Mouse (Mus musculus): ENCODE measurements around the gene Mex3a. TPM values are rescaled to one million over a fixed set of nuclear protein-coding genes. Genes with fewer than 3 reads are reported as not detected.

The Mex3a gene
- polyA plus RNA-seq, 1 experiment from 2014 or later = 51.9 TPM

GRCm38 (mm10) chr3:88552676-88553524, 20.7 kb downstream of the Mex3a start, which contains the start of gene Lamtor2:
Lamtor2 (minus strand) TSS chr3:88553074.
- Histone ChIP-seq H3K36me3 (ENCODE audit: control insufficient read depth, insufficient read depth, low read length) (peaks cover 6% of the 10 kb centered on the region; the same call in 1 of the 2 replicates), H3K4me3 (ENCODE audit: low read depth, low read length) (peak within 1 kb of the TSS; percentile 64), H3K9me3 (ENCODE audit: control insufficient read depth, low read length) (no peaks in the 10 kb centered on the region), H3K27ac (ENCODE audit: low read depth, low read length) (peak within 1 kb of the TSS; percentile 89), H3K27me3 (ENCODE audit: control insufficient read depth, insufficient read depth, low read length) (no peaks in the 10 kb centered on the region), H3K4me2 (replicated peaks; ENCODE audit: low read depth, low read length) (peak within 1 kb of the TSS; percentile 69), H3K4me1 (replicated peaks; ENCODE audit: control insufficient read depth, insufficient read depth, low read length) (peaks cover 2% of the 10 kb centered on the region; the same call in 1 of the 2 replicates), H3K9ac (ENCODE audit: low read depth, low read length) (peak within 1 kb of the TSS; percentile 72)
- ATAC-seq (ENCODE audit: low FRiP score) (peak; percentile 91), DNase-seq (ENCODE audit: low spot score) (peak; percentile 99)
- under 1% methylated on average over 48 of the region's 48 CpGs for WGBS

GRCm38 (mm10) chr3:88553525-88553879, 21.3 kb downstream of the Mex3a start, which contains the start of gene Ubqln4:
Ubqln4 (plus strand) TSS chr3:88553758.
- under 1% methylated on average over 23 of the region's 37 CpGs for WGBS
- H3K4me1 ChIP-seq (replicated peaks; ENCODE audit: control insufficient read depth, insufficient read depth, low read length) = peaks cover 2% of the 10 kb centered on the region; the same call in 1 of the 2 replicates

GRCm38 (mm10) chr3:88553880-88554586, 21.8 kb downstream of the Mex3a start:
- peak overlapping the region; percentile 72 for H3K9ac ChIP-seq (ENCODE audit: low read depth, low read length)
- peak overlapping the region; percentile 89 for H3K27ac ChIP-seq (ENCODE audit: low read depth, low read length)
- H3K9me3 ChIP-seq (ENCODE audit: control insufficient read depth, low read length) = no peaks in the 10 kb centered on the region
- H3K27me3 ChIP-seq (ENCODE audit: control insufficient read depth, insufficient read depth, low read length) = no peaks in the 10 kb centered on the region
- DNase-seq (ENCODE audit: low spot score) = peak; percentile 75
- ATAC-seq (ENCODE audit: low FRiP score) = peak; percentile 66
- H3K4me1 ChIP-seq (replicated peaks; ENCODE audit: control insufficient read depth, insufficient read depth, low read length) = peaks cover 2% of the 10 kb centered on the region; the same call in 1 of the 2 replicates
- peak overlapping the region; percentile 64 for H3K4me3 ChIP-seq (ENCODE audit: low read depth, low read length)
- H3K36me3 ChIP-seq (ENCODE audit: control insufficient read depth, insufficient read depth, low read length) = peaks cover 9% of the 10 kb centered on the region; the same call in 1 of the 2 replicates
- under 1% methylated on average over 34 of the region's 41 CpGs for WGBS
- H3K4me2 ChIP-seq (replicated peaks; ENCODE audit: low read depth, low read length) = peak overlapping the region; percentile 56

More at GRCm38 (mm10) chr3:88553525-88553879, 21.3 kb downstream of the Mex3a start, which contains the start of gene Ubqln4:
- DNase-seq (ENCODE audit: low spot score) (peak; percentile 97), ATAC-seq (ENCODE audit: low FRiP score) (peak; percentile 92)
- peak within 1 kb of the TSS; percentile 64 for H3K4me3 ChIP-seq (ENCODE audit: low read depth, low read length)
- no peaks in the 10 kb centered on the region for H3K27me3 ChIP-seq (ENCODE audit: control insufficient read depth, insufficient read depth, low read length)
- peak within 1 kb of the TSS; percentile 72 for H3K9ac ChIP-seq (ENCODE audit: low read depth, low read length)
- peak within 1 kb of the TSS; percentile 69 for H3K4me2 ChIP-seq (replicated peaks; ENCODE audit: low read depth, low read length)
- H3K36me3 ChIP-seq (ENCODE audit: control insufficient read depth, insufficient read depth, low read length) = peaks cover 9% of the 10 kb centered on the region; the same call in 1 of the 2 replicates
- peak within 1 kb of the TSS; percentile 89 for H3K27ac ChIP-seq (ENCODE audit: low read depth, low read length)
- H3K9me3 ChIP-seq (ENCODE audit: control insufficient read depth, low read length) = no peaks in the 10 kb centered on the region

- Histone ChIP-seq H3K4me2 (replicated peaks; ENCODE audit: low read depth, low read length) (0 out of 2 replicates have a peak overlapping the region, but pooled peaks have one; percentile 56), H3K36me3 (ENCODE audit: control insufficient read depth, insufficient read depth, low read length) (peaks cover 12% of the 10 kb centered on the region; the same call in 1 of the 2 replicates), H3K9ac (ENCODE audit: low read depth, low read length) (no peak overlapping the region), H3K27ac (ENCODE audit: low read depth, low read length) (no peak overlapping the region), H3K4me3 (ENCODE audit: low read depth, low read length) (peak overlapping the region; percentile 64; the same call in 1 of the 2 replicates), H3K27me3 (ENCODE audit: control insufficient read depth, insufficient read depth, low read length) (no peaks in the 10 kb centered on the region), H3K4me1 (replicated peaks; ENCODE audit: control insufficient read depth, insufficient read depth, low read length) (peaks cover 2% of the 10 kb centered on the region; the same call in 1 of the 2 replicates), H3K9me3 (ENCODE audit: control insufficient read depth, low read length) (no peaks in the 10 kb centered on the region)
- 79% methylated on average over 5 of the region's 5 CpGs for WGBS
- DNase-seq (ENCODE audit: low spot score) = no peak
- no peak for ATAC-seq (ENCODE audit: low FRiP score)
These were observed 22.9 kb downstream of the Mex3a start for GRCm38 (mm10) chr3:88555069-88555605.

- ATAC-seq (ENCODE audit: low FRiP score) = no peak
- no peaks in the 10 kb centered on the region for H3K9me3 ChIP-seq (ENCODE audit: control insufficient read depth, low read length)
- H3K36me3 ChIP-seq (ENCODE audit: control insufficient read depth, insufficient read depth, low read length) = peaks cover 12% of the 10 kb centered on the region; the same call in 1 of the 2 replicates
- WGBS = 96% methylated on average over 6 of the region's 6 CpGs
- H3K27ac ChIP-seq (ENCODE audit: low read depth, low read length) = no peak overlapping the region
- H3K4me1 ChIP-seq (replicated peaks; ENCODE audit: control insufficient read depth, insufficient read depth, low read length) = peaks cover 2% of the 10 kb centered on the region; the same call in 1 of the 2 replicates
- no peak for DNase-seq (ENCODE audit: low spot score)
- no peak overlapping the region for H3K4me3 ChIP-seq (ENCODE audit: low read depth, low read length)
- no peak overlapping the region for H3K4me2 ChIP-seq (replicated peaks; ENCODE audit: low read depth, low read length)
- no peaks in the 10 kb centered on the region for H3K27me3 ChIP-seq (ENCODE audit: control insufficient read depth, insufficient read depth, low read length)
- H3K9ac ChIP-seq (ENCODE audit: low read depth, low read length) = no peak overlapping the region
These were observed 23.5 kb downstream of the Mex3a start for GRCm38 (mm10) chr3:88555731-88556130.

- H3K27me3 ChIP-seq (ENCODE audit: control insufficient read depth, insufficient read depth, low read length) = no peaks in the 10 kb centered on the region
- peaks cover 12% of the 10 kb centered on the region; the same call in 1 of the 2 replicates for H3K36me3 ChIP-seq (ENCODE audit: control insufficient read depth, insufficient read depth, low read length)
- H3K4me3 ChIP-seq (ENCODE audit: low read depth, low read length) = no peak overlapping the region
- DNase-seq (ENCODE audit: low spot score) (no peak), ATAC-seq (ENCODE audit: low FRiP score) (no peak)
- H3K27ac ChIP-seq (ENCODE audit: low read depth, low read length) = no peak overlapping the region
- 94% methylated on average over 8 of the region's 8 CpGs for WGBS
- H3K9me3 ChIP-seq (ENCODE audit: control insufficient read depth, low read length) = no peaks in the 10 kb centered on the region
- H3K4me2 ChIP-seq (replicated peaks; ENCODE audit: low read depth, low read length) = no peak overlapping the region
- peaks cover 2% of the 10 kb centered on the region; the same call in 1 of the 2 replicates for H3K4me1 ChIP-seq (replicated peaks; ENCODE audit: control insufficient read depth, insufficient read depth, low read length)
- H3K9ac ChIP-seq (ENCODE audit: low read depth, low read length) = no peak overlapping the region
These were observed 24.4 kb downstream of the Mex3a start for GRCm38 (mm10) chr3:88556616-88557015.

- Histone ChIP-seq H3K4me1 (replicated peaks; ENCODE audit: control insufficient read depth, insufficient read depth, low read length) (peaks cover 2% of the 10 kb centered on the region; the same call in 1 of the 2 replicates), H3K4me3 (ENCODE audit: low read depth, low read length) (no peak overlapping the region), H3K27ac (ENCODE audit: low read depth, low read length) (no peak overlapping the region), H3K27me3 (ENCODE audit: control insufficient read depth, insufficient read depth, low read length) (no peaks in the 10 kb centered on the region), H3K36me3 (ENCODE audit: control insufficient read depth, insufficient read depth, low read length) (peaks cover 18% of the 10 kb centered on the region; the same call in 1 of the 2 replicates), H3K9me3 (ENCODE audit: control insufficient read depth, low read length) (no peaks in the 10 kb centered on the region), H3K4me2 (replicated peaks; ENCODE audit: low read depth, low read length) (no peak overlapping the region), H3K9ac (ENCODE audit: low read depth, low read length) (no peak overlapping the region)
- ATAC-seq (ENCODE audit: low FRiP score) (no peak), DNase-seq (ENCODE audit: low spot score) (no peak)
- 95% methylated on average over 9 of the region's 9 CpGs for WGBS
These were observed 27.4 kb downstream of the Mex3a start for GRCm38 (mm10) chr3:88559596-88559995.

- ATAC-seq (ENCODE audit: low FRiP score) = peak; percentile 71
- Histone ChIP-seq H3K27me3 (ENCODE audit: control insufficient read depth, insufficient read depth, low read length) (no peaks in the 10 kb centered on the region), H3K4me1 (replicated peaks; ENCODE audit: control insufficient read depth, insufficient read depth, low read length) (no peaks in the 10 kb centered on the region), H3K36me3 (ENCODE audit: control insufficient read depth, insufficient read depth, low read length) (peaks cover 20% of the 10 kb centered on the region), H3K4me3 (ENCODE audit: low read depth, low read length) (no peak overlapping the region), H3K4me2 (replicated peaks; ENCODE audit: low read depth, low read length) (no peak overlapping the region), H3K9me3 (ENCODE audit: control insufficient read depth, low read length) (no peaks in the 10 kb centered on the region), H3K27ac (ENCODE audit: low read depth, low read length) (no peak overlapping the region), H3K9ac (ENCODE audit: low read depth, low read length) (no peak overlapping the region)
- no peak for DNase-seq (ENCODE audit: low spot score)
- WGBS = 67% methylated on average over 4 of the region's 4 CpGs
These were observed 29.8 kb downstream of the Mex3a start for GRCm38 (mm10) chr3:88561989-88562388.

Measured in hindbrain, embryonic 11.5 days (tissue).